Mouse (Mus musculus) bone marrow, adult 2 months (tissue): ENCODE data around the gene Zfp280c.

Experiments used
- CTCF ChIP-seq: fragments of 200-500 bp; IDR thresholded peaks from 2 replicates; pipeline ENCODE4 v1.5.1; 2011; ENCODE audit warnings: low read length, control low read depth; ENCODE audit not compliant: control insufficient read depth, insufficient read depth
- POLR2A ChIP-seq: fragments of 200-500 bp; IDR thresholded peaks from 2 replicates; pipeline ENCODE4 v1.6.1; 2011; ENCODE audit warnings: low read depth, mild to moderate bottlenecking, control low read depth, low read length, borderline replicate concordance; ENCODE audit not compliant: control insufficient read depth

GRCm38 (mm10) chrX:48583332-48583731 lies 11.0 kb downstream of the Zfp280c start:
- TF ChIP-seq CTCF, result no peak
- TF ChIP-seq POLR2A, result no peak
